Mouse (Mus musculus): Measurements from ENCODE around the gene Vash2.
A peak's percentile ranks its signal among the peaks of the same experiment; 100 is the strongest.

The Vash2 gene

DNA sequence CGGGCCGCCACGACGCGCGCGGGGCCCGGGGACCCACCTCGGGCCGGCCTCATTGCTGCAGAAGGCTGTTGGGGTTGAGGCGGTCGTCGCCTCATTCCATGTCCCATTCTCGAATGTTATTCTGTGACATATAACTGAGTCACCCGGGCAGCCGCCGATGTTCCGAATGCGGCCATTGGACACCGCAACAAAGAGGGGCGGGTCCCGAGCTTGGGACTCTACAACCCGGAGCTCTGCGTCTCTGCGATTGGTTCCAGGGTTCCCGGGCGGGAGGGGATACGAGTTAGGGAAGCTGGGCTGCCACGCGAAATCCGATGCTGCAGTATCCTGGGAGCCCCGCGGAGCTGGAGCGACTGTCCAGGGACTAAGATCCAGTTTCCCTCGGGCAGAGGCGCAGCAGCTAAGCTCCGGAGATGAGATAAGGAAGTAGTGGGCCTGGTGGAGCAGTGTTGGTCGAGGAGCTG lies at the start of gene Vash2:
Vash2 (minus strand) TSS at position 197 of the 464 bp plus-strand sequence.
- DNase-seq (ENCODE audit: low read depth, low spot score): peak; percentile 69

- DNase-seq (ENCODE audit: low read depth, low spot score): peak; percentile 100
Measured at GRCm38 (mm10) chr1:191026021-191026713, 47.1 kb upstream of the Vash2 start, which contains the start of gene Flvcr1. Gene Flvcr1 (minus strand): TSS chr1:191026158.

DNA sequence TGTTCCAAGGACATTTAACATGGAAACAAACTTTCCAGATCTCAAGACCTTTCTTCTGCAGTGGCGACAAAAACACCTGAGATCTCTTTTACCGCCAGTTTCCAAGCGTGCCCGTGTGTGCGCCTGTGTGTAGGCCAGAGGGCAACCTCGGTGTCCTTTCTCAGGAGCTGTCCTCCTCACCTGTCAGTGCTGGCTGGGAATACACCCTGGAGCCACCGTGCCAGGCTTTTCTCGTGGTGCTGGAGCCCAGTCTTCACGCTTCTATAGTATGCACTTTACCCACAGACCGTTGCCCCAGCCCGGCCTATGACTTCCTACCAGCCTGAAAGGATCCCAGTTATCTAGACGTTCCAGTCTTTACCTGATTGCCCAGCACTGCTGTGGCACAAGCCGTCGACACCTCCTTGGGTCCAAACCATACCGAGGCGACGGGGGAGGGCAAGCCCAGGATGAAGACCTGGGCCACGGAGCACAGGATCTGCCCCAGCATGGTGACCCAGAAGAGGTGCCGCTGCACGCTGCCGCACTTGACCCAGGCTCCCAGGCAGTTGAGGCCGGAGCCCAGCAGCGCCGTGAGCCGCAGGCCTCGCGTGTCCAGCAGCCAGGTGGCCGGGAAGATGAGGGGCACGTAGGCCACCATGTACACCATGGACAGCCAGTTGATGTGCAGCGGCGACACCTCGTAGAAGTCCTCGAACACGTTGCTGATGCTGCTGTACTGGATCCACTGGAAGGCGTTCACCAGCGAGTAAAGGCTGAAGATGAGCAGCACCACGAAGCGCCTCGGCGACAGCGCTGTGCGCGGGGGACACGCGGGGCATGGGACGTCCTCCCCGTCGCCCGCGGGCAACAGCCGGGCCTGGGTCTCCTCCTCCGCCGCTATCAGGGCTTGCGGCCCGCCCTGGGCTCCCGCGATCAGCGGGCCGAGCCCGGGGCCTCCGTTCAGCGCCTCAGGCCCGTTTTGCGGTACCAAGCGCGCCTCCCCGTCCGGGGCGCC lies 46.2 kb upstream of the Vash2 start:
- DNase-seq (ENCODE audit: low read depth, low spot score): peak; percentile 76

DNA sequence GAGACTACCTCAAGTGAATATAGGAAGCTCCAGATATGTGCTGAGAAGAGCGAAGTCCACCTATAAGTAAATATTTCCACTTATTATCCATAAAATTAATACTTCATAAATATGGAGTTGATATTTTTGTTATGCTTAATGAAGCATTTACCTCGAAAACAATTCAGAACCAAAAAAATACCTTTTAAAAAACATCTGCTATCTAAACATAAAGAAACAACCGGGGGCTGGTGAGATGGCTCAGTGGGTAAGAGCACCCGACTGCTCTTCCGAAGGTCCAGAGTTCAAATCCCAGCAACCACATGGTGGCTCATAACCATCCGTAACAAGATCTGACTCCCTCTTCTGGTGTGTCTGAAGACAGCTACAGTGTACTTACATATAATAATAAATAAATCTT lies 44.7 kb upstream of the Vash2 start:
- DNase-seq (ENCODE audit: low read depth, low spot score): peak; percentile 11

GRCm38 (mm10) chr1:191023140-191023539 lies 44.0 kb upstream of the Vash2 start:
- DNase-seq (ENCODE audit: low read depth, low spot score): peak; percentile 12

DNA sequence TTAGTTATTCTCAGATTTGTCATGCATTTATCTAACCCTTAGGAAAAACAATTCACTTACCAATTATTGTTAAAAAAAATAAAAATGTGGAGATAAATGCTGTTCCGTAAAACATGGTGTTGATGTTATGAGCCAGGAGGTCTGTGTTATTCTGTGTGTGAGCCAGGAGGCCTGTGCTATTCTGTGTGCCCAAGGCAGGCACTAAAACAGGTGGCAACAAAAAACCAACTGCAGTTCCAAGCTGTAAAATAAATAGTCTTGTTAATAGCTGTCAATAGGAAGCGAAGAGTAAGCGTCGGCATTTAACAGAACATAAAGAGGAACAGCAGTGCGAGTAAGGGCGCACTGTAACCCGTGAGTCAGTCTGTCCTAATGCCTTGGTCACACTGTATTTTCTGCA lies 41.9 kb upstream of the Vash2 start:
- DNase-seq (ENCODE audit: low read depth, low spot score): no peak

DNA sequence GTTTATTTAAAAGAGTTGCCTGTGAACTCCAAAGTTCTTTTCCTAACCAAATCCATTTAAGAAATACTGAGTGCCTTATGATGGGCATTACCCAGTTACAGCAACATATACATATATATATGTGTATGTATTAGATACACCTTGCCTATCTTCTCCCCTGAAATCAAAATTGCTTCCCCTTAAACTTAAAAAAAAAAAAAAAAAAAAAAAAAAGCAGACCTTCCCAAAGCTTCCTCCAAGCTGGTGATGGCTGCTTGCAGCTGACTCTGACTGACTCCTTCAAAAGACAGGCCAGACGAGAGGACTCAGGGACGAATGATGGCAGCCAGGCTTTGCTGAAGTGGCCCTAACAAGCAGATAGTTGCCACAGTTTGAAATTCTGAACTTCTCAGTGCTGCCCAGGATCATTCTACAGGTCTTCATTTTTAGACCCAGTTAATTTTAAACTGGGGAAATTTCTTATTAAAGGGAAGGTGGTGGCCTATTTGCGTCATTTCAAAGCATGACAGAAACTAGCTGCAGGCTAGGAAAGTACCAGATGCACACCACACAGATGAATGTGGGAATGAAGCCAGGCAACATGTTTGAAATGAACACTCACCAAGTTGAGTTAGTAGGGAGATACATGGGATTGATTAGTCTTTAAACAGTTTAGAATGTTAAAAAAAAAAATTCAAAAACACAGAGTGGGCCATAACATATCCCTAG lies 41.3 kb upstream of the Vash2 start:
- peak; percentile 38 for DNase-seq (ENCODE audit: low read depth, low spot score)

DNA sequence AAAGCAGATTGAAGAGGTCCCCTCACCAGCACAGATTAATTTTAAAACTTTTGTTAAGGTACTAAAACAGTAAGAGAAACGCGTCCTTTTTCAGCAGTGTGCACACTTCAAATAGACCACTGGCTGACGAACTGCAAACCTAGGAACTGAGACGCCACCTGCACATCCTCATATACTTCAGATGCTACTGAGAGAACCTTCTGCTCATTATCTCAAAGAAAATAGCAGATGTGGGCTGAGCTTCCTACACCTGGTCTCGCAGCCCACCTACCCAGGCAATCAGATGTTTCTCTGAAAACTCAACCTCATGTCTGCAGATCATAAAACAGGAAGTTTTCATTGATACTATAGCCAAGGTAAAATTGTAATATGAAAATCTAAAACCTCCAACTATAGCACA lies 40.7 kb upstream of the Vash2 start:
- peak; percentile 27 for DNase-seq (ENCODE audit: low read depth, low spot score)

DNA sequence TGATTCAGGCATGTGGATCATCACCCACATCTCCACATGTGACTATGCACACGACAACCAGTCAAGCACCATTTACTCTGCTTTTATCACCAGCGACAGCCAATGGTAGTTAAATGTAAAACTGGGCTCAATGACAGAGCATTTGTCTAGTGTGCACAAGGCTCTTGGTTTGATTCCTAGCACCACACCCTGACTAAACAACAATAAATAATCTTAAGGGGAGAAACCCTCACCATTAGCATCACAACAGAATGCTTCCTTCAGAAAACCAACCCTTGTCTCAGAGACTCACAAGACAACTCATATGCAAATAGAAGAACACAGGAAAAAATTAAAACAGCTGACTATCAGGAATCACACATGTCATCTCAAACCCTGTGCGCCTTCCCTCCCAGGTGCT lies 35.2 kb upstream of the Vash2 start:
- DNase-seq (ENCODE audit: low read depth, low spot score): no peak

GRCm38 (mm10) chr1:191008707-191009106 lies 29.6 kb upstream of the Vash2 start:
- DNase-seq (ENCODE audit: low read depth, low spot score): peak; percentile 32

DNA sequence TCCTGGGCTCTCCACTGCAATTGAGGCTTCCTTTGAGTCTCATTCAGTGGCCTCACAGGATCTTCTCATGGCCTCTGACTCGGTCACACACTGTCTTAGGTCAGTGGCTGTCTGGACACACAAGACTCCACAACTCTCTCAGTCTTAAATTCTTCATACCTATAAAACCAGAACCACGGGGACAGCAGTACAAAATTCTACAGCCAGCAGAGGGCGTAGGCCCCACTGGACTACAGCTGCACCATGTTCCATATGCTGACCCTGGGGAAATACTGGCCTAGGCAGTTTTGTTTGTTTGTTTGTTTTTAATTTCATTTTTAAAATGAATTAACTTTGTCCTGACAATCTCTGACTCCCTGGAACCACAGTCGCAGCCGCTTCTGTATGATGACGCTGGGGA lies 23.1 kb upstream of the Vash2 start:
- DNase-seq (ENCODE audit: low read depth, low spot score): peak; percentile 41

- no peak for DNase-seq (ENCODE audit: low read depth, low spot score)
Measured at GRCm38 (mm10) chr1:191000686-191001085, 21.6 kb upstream of the Vash2 start.

DNA sequence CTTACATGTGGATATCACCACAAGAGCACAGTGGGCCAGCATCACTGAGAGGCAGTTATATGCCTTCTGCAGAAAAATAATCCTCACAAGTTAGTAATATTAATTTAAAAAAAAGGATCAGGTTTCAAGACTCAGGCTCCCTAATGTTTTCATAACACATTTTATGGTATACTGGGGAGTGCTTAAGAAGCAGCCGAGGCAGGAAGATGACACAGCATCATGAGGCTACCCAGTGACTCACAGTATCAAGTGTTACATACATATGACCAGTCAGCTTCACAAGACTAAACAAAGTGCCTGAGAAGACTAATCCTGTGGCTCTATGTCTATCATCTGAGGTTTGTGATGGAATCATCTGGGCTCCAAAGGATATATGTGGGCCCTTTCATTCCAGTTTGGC lies 18.9 kb upstream of the Vash2 start:
- DNase-seq (ENCODE audit: low read depth, low spot score): no peak

DNA sequence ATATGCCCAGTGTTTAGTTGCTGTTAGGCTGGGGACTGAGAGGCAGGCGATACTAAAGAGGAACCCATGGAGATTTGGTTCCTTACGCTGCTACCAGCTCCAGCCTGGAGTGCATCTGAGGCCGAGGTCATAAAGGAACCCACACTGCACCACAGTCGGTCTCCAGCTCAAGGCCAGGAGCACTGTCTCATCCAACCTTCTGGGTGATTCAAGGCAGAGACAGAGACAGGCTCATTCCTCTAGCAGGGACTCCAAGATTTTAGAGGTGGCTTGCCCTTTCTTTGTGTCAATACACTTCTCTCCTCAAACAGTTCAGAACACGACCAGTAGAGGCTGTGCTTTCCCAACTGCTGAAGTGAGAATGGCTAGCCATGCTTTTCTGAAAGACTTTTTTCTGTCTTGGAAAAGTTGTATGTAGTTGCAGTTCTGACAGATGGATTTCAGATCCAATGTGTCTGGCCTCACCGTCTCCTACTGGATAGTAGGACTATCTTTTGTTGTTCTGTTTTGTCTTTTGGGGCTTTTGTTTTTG lies 17.3 kb upstream of the Vash2 start:
- no peak for DNase-seq (ENCODE audit: low read depth, low spot score)

- no peak for DNase-seq (ENCODE audit: low read depth, low spot score)
Measured at GRCm38 (mm10) chr1:190995548-190995947, 16.5 kb upstream of the Vash2 start.

DNA sequence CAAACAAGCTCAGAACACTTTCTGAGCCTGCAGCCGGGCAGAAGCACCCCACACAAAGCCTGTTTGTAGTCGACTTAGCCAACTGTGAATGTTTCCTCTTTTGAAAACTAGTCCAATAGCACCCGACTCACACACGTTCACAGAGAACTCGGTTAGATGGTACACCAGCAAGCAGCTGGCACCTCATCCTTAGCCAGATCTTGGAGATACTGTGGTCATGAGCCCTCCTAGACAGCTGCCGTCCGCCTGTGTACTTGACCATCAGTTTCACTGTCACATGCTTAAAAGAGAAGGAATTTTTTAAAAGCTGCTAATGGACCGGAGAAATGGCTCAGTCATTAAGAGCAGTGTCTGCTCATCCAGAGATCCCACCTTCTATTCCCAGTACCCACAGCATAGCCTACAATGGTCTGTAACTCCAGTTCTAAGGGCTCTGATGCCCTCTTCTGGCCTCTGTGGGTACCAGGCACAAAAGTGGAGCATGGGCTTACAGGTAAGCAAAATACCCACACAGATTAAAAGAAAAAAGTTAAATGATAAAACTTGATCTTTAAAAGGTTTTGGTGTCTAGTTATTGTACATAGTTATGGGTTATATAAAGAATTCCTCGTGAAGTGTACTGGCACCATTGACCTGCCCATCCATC lies 10.5 kb upstream of the Vash2 start:
- DNase-seq (ENCODE audit: low read depth, low spot score): peak; percentile 52

DNA sequence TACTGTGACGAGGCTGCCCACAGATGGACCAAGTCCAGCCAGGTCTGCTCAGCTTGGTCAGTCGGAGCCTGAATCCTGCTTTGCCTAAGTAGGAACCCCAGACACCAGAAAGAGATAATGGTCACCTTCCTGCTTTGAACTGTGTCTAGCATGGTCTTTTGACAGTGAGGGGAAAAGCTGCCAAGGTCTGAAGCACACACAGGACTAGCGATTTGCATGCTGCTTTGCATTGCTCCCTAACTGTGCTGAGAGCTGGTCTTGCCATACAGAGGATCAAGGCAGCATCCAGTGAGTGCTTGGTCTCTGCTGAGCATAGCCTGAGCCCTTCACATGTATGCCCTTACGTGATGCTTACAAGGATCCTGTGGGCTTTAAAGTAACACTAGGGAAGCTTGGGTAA lies 2.3 kb upstream of the Vash2 start:
- peak; percentile 71 for DNase-seq (ENCODE audit: low read depth, low spot score)

DNA sequence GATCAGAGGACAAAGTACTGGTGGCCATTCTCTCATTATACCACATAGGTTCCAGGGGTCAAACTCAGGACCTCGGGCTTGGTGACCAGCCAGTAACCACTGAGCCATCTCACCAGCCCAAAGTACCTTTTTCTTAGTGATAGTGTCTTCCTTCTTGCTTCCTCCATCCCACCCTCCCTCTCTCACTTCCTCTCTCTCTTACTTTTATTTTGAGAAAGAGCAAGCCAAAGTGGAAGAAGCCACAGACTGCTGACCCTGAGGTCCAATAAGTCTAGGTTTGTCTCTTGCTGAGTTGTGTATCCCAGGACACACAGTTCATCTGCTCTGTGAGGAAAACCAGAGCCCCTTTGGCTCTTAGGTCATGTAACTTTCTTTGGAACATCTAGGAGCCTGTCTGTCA lies 1.4 kb upstream of the Vash2 start:
- DNase-seq (ENCODE audit: low read depth, low spot score): peak; percentile 42

GRCm38 (mm10) chr1:190978511-190979073 lies 504 bp downstream of the Vash2 start:
- peak; percentile 23 for DNase-seq (ENCODE audit: low read depth, low spot score)

DNA sequence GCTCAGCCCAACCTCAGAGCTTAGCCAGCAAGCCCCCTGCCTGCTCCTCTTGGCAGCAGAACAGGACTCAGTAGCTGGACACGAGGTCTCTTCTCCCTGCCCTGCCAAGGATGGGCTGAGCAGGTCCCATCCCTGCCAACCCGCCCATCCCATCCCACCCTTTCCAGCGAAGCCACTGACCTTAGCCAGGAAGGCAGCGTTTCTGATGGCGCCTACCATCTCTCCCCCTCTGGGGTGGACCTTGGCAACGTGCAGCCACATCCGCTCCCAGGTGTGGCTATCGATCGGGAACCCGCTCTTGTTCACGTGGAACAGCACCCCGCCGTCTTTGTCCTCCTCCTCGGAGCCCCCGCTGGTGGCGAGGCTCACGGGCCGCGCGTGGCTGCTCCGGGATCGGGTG lies 1.1 kb downstream of the Vash2 start:
- DNase-seq (ENCODE audit: low read depth, low spot score): no peak

Data from A20 (cell line).